Mouse (Mus musculus): ENCODE data around the gene Nup98. TPM values are rescaled to one million over a fixed set of nuclear protein-coding genes. Genes with fewer than 3 reads are reported as not detected.
A peak's percentile ranks its signal among the peaks of the same experiment; 100 is the strongest.

Nup98 gene
- 13.3 and 14.8 TPM in 2 replicates for polyA plus RNA-seq (2015; fragmentation: Nextera tagmentation; extraction: Ambion mirVana)

DNA sequence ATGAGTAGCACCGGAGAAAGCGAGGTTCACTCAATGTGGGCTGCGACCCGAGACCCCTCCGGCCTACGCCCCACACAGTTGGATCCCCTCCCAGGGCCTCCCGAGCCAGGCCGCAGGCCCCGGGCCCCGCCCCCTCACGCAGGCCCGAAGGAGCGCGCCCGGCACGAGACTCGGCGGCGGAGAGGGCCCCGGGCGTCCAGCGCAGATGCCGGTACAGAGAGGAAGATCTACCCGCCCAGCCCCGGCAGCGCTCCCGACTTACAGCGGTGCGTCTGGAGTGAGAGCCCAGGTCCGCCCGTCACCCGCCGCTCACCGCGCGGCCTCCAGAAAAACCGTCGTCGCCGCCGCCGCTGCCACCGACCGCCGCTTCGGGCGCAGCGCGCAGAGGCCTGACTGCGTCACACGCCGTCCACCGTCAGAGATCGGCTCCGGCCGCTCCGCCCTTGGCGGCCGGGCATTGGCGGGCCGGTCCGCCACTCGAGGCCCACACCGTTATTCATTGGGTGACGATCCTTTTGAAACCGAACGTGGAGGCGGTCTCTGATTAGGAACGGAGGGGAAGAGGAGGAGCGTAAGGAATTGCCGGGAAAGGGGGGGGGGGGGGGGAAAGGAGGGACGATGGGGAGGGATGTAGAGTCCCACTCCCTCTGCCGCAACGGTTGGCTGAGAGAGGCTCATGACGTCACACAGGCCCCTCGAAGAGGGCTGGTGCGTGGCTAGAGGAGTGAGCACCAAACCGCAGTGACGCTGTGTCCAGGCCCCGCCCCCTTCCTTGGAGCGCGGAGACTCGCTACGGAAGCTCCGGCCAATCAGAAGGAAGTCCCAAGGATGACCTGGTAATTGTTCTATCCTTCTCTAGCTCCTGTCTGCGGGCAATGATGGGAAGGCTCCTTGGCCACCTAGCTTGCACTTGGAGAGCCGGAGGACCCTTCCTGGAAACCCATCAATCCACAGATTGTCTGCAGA, at the start of gene Nup98, which contains the start of gene Pgap2:
Gene Nup98, minus strand, starts transcription at position 421 of the 966 bp plus-strand sequence.
Gene Pgap2, plus strand, starts transcription at position 453 of the 966 bp plus-strand sequence.
- Histone ChIP-seq H3K27me3 (replicated peaks; ENCODE audit: control insufficient read depth, insufficient read depth, low read length) (no peaks in the 10 kb centered on the region), H3K4me1 (replicated peaks; ENCODE audit: control insufficient read depth, insufficient read depth, low read length) (no peaks in the 10 kb centered on the region; the same call in 1 of the 2 replicates), H3K4me2 (replicated peaks; ENCODE audit: low read depth) (peak within 1 kb of the TSS; percentile 76), H3K27ac (ENCODE audit: low read depth, low read length) (peak within 1 kb of the TSS; percentile 93), H3K9me3 (ENCODE audit: control insufficient read depth) (no peaks in the 10 kb centered on the region), H3K4me3 (ENCODE audit: low read depth, low read length) (peak within 1 kb of the TSS; percentile 61), H3K36me3 (ENCODE audit: control insufficient read depth, insufficient read depth) (no peaks in the 10 kb centered on the region), H3K9ac (ENCODE audit: low read depth, low read length) (peak within 1 kb of the TSS; percentile 64)
- WGBS: under 1% methylated on average over 84 of the region's 87 CpGs
- peak; percentile 99 for ATAC-seq
- peak; percentile 48 for TF ChIP-seq CTCF (IDR thresholded peaks at IDR 0.05; ENCODE audit: low read depth)

DNA sequence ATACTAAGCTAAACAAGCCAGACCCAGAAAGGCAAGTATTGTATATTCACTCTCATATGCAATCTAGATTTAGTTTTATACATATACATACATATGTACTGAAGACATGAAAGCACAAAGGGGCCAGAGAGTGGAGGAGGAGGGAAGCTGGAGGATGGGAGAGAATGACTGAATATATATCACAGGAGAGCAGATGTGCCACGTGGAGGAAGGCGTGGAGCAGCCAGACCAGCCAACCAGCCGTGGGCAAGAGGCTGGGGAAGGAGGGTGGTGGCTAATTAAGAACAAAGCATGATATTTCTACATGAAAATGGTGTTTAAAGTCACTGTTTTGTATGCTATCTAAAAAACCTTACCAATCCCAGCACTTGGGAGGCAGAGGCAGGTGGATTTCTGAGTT, 48.8 kb upstream of the Nup98 start:
- H3K4me2 ChIP-seq (replicated peaks; ENCODE audit: low read depth): no peak overlapping the region
- no peak overlapping the region for H3K4me3 ChIP-seq (ENCODE audit: low read depth, low read length)
- no peaks in the 10 kb centered on the region for H3K27me3 ChIP-seq (replicated peaks; ENCODE audit: control insufficient read depth, insufficient read depth, low read length)
- no peaks in the 10 kb centered on the region for H3K4me1 ChIP-seq (replicated peaks; ENCODE audit: control insufficient read depth, insufficient read depth, low read length)
- no peak for TF ChIP-seq CTCF (IDR thresholded peaks at IDR 0.05; ENCODE audit: low read depth)
- no peak for ATAC-seq
- H3K27ac ChIP-seq (ENCODE audit: low read depth, low read length): no peak overlapping the region
- no peaks in the 10 kb centered on the region for H3K36me3 ChIP-seq (ENCODE audit: control insufficient read depth, insufficient read depth)
- no peak overlapping the region for H3K9ac ChIP-seq (ENCODE audit: low read depth, low read length)
- H3K9me3 ChIP-seq (ENCODE audit: control insufficient read depth): no peaks in the 10 kb centered on the region
- WGBS: 61% methylated on average over 3 of the region's 3 CpGs

DNA sequence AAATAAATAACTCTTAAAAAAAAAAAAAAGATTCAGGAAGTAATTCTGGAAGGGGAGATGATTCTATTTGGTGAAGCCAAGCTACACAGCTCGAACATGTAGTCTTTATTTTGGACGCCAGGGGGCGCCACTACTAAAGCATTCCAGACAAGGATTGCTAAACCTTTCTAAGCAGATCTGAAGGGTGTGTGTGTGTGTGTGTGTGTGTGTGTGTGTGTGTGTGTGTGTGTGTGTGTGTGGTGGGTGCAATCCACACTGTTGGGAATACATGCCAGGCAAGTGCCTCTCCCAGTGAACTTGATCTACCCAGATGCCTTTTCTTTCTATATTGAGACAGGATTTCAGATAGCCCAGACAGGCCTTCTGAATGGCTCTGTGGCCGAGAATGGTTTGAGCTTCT, 48.2 kb upstream of the Nup98 start:
- H3K4me2 ChIP-seq (replicated peaks; ENCODE audit: low read depth): no peak overlapping the region
- no peaks in the 10 kb centered on the region for H3K9me3 ChIP-seq (ENCODE audit: control insufficient read depth)
- H3K4me3 ChIP-seq (ENCODE audit: low read depth, low read length): no peak overlapping the region
- no peak overlapping the region for H3K9ac ChIP-seq (ENCODE audit: low read depth, low read length)
- H3K4me1 ChIP-seq (replicated peaks; ENCODE audit: control insufficient read depth, insufficient read depth, low read length): no peaks in the 10 kb centered on the region
- H3K36me3 ChIP-seq (ENCODE audit: control insufficient read depth, insufficient read depth): no peaks in the 10 kb centered on the region
- peak; percentile 86 for TF ChIP-seq CTCF (IDR thresholded peaks at IDR 0.05; ENCODE audit: low read depth)
- no peak overlapping the region for H3K27ac ChIP-seq (ENCODE audit: low read depth, low read length)
- WGBS: 23% methylated on average over 4 of the region's 4 CpGs
- H3K27me3 ChIP-seq (replicated peaks; ENCODE audit: control insufficient read depth, insufficient read depth, low read length): no peaks in the 10 kb centered on the region
- ATAC-seq: peak; percentile 59

DNA sequence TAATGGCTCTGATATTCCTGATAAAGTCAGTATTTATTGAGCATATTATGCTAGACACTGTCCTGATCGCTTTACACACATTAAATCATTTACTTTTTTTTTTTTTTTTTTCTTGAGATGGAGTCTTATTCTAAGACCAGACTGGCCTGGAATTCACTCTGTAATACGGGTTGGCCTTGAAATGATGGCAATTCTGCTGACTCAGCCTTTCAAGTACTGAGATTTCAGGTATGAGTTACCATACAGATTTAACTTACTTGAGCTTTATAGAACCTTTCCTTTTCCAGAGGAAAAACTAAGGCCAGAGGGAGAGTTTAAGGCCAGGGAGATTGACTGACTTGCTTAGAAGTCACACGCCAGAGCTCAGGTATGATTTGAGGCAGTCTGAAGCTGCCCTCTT, 46.7 kb upstream of the Nup98 start:
- no peak for ATAC-seq

DNA sequence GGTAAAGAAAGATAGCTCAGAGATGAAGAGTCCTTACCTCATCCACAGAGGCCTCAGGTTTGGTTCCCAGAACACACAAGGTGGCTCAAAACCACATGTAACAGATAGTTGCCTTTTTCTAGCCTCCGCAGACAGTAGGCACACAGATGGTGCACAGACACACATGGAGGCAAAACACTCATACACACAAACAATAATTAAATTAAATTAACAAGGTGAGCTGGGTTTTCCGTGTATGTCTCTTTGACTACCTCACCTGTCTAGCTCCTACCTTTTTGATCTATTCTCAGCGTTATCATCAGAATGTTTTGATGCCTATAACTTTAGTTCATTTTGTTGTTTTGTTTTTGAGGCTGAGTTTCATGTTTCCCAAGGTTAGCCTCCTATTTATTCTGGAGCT, 46.0 kb upstream of the Nup98 start, which contains the start of gene Rhog:
Gene Rhog, minus strand, starts transcription at position 101 of the 400 bp plus-strand sequence.
- H3K27me3 ChIP-seq (replicated peaks; ENCODE audit: control insufficient read depth, insufficient read depth, low read length): no peaks in the 10 kb centered on the region
- WGBS: 89% methylated on average over 3 of the region's 3 CpGs
- H3K27ac ChIP-seq (ENCODE audit: low read depth, low read length): no peak within 1 kb of the TSS
- H3K4me1 ChIP-seq (replicated peaks; ENCODE audit: control insufficient read depth, insufficient read depth, low read length): no peaks in the 10 kb centered on the region
- ATAC-seq: no peak
- no peaks in the 10 kb centered on the region for H3K9me3 ChIP-seq (ENCODE audit: control insufficient read depth)
- no peaks in the 10 kb centered on the region for H3K36me3 ChIP-seq (ENCODE audit: control insufficient read depth, insufficient read depth)
- H3K9ac ChIP-seq (ENCODE audit: low read depth, low read length): no peak within 1 kb of the TSS
- H3K4me3 ChIP-seq (ENCODE audit: low read depth, low read length): no peak within 1 kb of the TSS
- no peak for TF ChIP-seq CTCF (IDR thresholded peaks at IDR 0.05; ENCODE audit: low read depth)
- no peak within 1 kb of the TSS for H3K4me2 ChIP-seq (replicated peaks; ENCODE audit: low read depth)

More for the DNA sequence above, 46.7 kb upstream of the Nup98 start:
- no peak for TF ChIP-seq CTCF (IDR thresholded peaks at IDR 0.05; ENCODE audit: low read depth)
- Histone ChIP-seq H3K27me3 (replicated peaks; ENCODE audit: control insufficient read depth, insufficient read depth, low read length) (no peaks in the 10 kb centered on the region), H3K9ac (ENCODE audit: low read depth, low read length) (no peak overlapping the region), H3K36me3 (ENCODE audit: control insufficient read depth, insufficient read depth) (no peaks in the 10 kb centered on the region), H3K27ac (ENCODE audit: low read depth, low read length) (no peak overlapping the region), H3K9me3 (ENCODE audit: control insufficient read depth) (no peaks in the 10 kb centered on the region), H3K4me1 (replicated peaks; ENCODE audit: control insufficient read depth, insufficient read depth, low read length) (no peaks in the 10 kb centered on the region), H3K4me2 (replicated peaks; ENCODE audit: low read depth) (no peak overlapping the region), H3K4me3 (ENCODE audit: low read depth, low read length) (no peak overlapping the region)
- 87% methylated on average over 3 of the region's 3 CpGs for WGBS

DNA sequence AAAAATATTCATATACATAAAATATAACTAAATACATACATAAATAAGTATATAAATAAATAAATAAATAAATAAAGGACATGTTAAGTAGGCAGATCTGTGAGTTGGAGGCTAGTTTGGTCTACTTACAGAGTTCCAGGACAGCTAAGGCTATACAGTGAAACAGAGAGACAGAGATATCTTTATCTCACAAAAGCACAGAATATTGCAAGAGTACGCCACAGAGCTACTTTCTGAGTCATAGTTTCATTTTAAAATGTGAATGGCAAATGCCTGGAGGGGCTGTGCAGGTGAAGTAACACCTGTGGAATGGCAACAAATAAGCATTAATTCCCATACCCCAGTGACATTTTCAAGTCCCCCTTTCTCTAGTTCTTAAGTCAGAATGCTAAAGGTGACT, 43.7 kb upstream of the Nup98 start:
- H3K9ac ChIP-seq (ENCODE audit: low read depth, low read length): no peak overlapping the region
- no peaks in the 10 kb centered on the region for H3K36me3 ChIP-seq (ENCODE audit: control insufficient read depth, insufficient read depth)
- H3K4me2 ChIP-seq (replicated peaks; ENCODE audit: low read depth): no peak overlapping the region
- H3K27me3 ChIP-seq (replicated peaks; ENCODE audit: control insufficient read depth, insufficient read depth, low read length): no peaks in the 10 kb centered on the region
- H3K4me1 ChIP-seq (replicated peaks; ENCODE audit: control insufficient read depth, insufficient read depth, low read length): 0 out of 2 replicates have a peak, but pooled peaks cover 3% of the 10 kb centered on the region
- no peaks in the 10 kb centered on the region for H3K9me3 ChIP-seq (ENCODE audit: control insufficient read depth)
- TF ChIP-seq CTCF (IDR thresholded peaks at IDR 0.05; ENCODE audit: low read depth): no peak
- 63% methylated on average over 1 of the region's 1 CpGs for WGBS
- no peak for ATAC-seq
- no peak overlapping the region for H3K27ac ChIP-seq (ENCODE audit: low read depth, low read length)
- no peak overlapping the region for H3K4me3 ChIP-seq (ENCODE audit: low read depth, low read length)

Data from intestine, postnatal 0 days (tissue).